Mouse (Mus musculus): Measurements from ENCODE around the gene 1700074P13Rik. TPM values are rescaled to one million over a fixed set of nuclear protein-coding genes. Genes with fewer than 3 reads are reported as not detected.

Gene 1700074P13Rik
- polyA plus RNA-seq, 1 experiment from 2014 or later, result not detected

Other genes with a start within 250 kb of the 1700074P13Rik start
- gene Moxd2, start 53.1 kb downstream of the 1700074P13Rik start, polyA plus RNA-seq (2015; fragmentation: Nextera tagmentation; extraction: Ambion mirVana), result not detected in 2 replicates
- not detected in 2 replicates for gene Prss58, start 40.2 kb downstream of the 1700074P13Rik start, polyA plus RNA-seq (2015; fragmentation: Nextera tagmentation; extraction: Ambion mirVana)
- not detected in 2 replicates for gene Gm4744, start 11.3 kb upstream of the 1700074P13Rik start, polyA plus RNA-seq (2015; fragmentation: Nextera tagmentation; extraction: Ambion mirVana)
- not detected in 2 replicates for gene 1810009J06Rik, start 24.2 kb upstream of the 1700074P13Rik start, polyA plus RNA-seq (2015; fragmentation: Nextera tagmentation; extraction: Ambion mirVana)
- gene Gm2663, start 58.9 kb upstream of the 1700074P13Rik start, polyA plus RNA-seq (2015; fragmentation: Nextera tagmentation; extraction: Ambion mirVana), result not detected in 2 replicates
- not detected in 2 replicates for gene 2210010C04Rik, start 95.0 kb upstream of the 1700074P13Rik start, polyA plus RNA-seq (2015; fragmentation: Nextera tagmentation; extraction: Ambion mirVana)

Data from neural tube, embryonic 13.5 days (tissue).